Mouse (Mus musculus): ENCODE results near the gene Gm10436. TPM values are rescaled to one million over a fixed set of nuclear protein-coding genes. Genes with fewer than 3 reads are reported as not detected.
"Not testable (repeated sequence)": the region's sequence is repeated elsewhere in the genome, so short reads cannot be mapped to it uniquely, and the experiment has no call there.

Gm10436 gene
- 0.08 and 0.13 TPM in 2 replicates for polyA plus RNA-seq (2015; fragmentation: Nextera tagmentation; extraction: Ambion mirVana)

DNA sequence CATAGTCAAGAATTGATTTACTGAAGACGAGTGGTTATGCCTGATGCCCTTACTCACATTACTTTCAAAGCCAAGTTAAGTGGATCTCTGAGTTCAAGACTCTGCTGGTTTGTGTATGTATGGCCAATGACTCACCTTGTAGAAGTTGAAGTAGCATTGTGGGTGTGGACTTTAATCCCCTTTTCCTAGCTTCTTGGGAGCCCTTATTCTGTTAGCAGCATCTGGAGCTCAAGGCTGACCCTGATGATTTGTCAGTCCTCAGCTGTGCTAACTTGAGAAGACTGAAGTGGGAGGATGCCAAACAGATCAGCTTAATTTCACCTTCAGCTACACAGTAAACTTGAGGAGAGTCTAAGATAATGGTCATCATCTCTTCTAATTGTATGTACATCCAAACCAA, at the start of gene Gm10436:
Gene Gm10436 (minus strand): TSS at position 101 of the 400 bp plus-strand sequence.
- H3K27me3 ChIP-seq (ENCODE audit: insufficient read depth, low read length); DNase-seq (ENCODE audit: low spot score); H3K4me1 ChIP-seq (replicated peaks; ENCODE audit: insufficient read depth, low read length); H3K27ac ChIP-seq; ATAC-seq (replicated peaks; ENCODE audit: low FRiP score, low read depth); H3K9ac ChIP-seq (ENCODE audit: low read depth, low read length); H3K36me3 ChIP-seq (ENCODE audit: insufficient read depth, low read length); H3K4me2 ChIP-seq (ENCODE audit: low read length); H3K4me3 ChIP-seq (replicated peaks; ENCODE audit: low read depth, low read length); H3K9me3 ChIP-seq (replicated peaks; ENCODE audit: low read length): not testable (repeated sequence)
- WGBS: 63% methylated on average over 1 of the region's 1 CpGs

DNA sequence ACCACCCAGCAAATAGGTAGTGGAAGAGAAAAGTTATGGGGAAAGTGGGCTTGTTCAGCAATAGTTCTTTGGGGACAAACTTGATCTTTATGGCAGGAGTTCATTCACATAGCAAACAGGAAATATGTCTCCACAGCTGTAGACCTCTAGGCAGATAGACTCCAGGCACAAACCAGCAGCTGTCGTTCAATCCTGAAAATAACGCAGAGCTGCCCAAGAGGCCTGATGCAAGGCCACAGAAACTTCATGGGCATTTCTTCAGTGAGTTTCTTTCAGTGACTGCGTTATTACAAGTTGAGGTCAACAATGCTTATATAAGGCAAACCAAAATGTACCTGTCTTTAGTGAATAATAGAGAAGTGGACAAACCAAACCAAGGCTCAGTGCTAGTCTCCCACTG, 37.5 kb upstream of the Gm10436 start:
- Histone ChIP-seq H3K9ac (ENCODE audit: low read depth, low read length) (no peak overlapping the region), H3K4me1 (replicated peaks; ENCODE audit: insufficient read depth, low read length) (no peaks in the 10 kb centered on the region), H3K9me3 (replicated peaks; ENCODE audit: low read length) (no peaks in the 10 kb centered on the region), H3K4me2 (ENCODE audit: low read length) (no peak overlapping the region), H3K27me3 (ENCODE audit: insufficient read depth, low read length) (no peaks in the 10 kb centered on the region), H3K4me3 (replicated peaks; ENCODE audit: low read depth, low read length) (no peak overlapping the region), H3K27ac (no peak overlapping the region), H3K36me3 (ENCODE audit: insufficient read depth, low read length) (no peaks in the 10 kb centered on the region)
- no peak for TF ChIP-seq CTCF (IDR thresholded peaks at IDR 0.05; ENCODE audit: low read depth)
- no peak for DNase-seq (ENCODE audit: low spot score)
- 90% methylated on average over 3 of the region's 3 CpGs for WGBS
- no peak for ATAC-seq (replicated peaks; ENCODE audit: low FRiP score, low read depth)

DNA sequence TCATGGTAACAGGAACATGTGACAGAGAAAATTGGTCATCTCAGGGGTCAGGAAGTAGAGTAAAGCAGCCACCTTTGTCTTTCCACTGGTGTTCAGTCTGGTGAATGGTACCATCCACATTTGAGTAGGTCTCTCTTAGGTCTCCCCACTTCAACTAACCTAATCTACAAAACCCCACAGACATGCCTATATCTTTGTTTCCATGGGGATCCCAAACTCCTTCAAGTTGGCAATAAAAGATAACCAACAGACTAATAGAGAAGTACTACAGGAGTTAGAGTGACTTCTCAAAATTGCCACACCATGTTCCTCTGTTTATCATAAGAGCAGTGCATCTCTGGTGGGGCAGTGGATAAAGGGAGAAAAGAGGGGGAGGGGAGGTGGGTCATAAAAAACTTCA, 36.2 kb upstream of the Gm10436 start:
- ATAC-seq (replicated peaks; ENCODE audit: low FRiP score, low read depth); H3K4me2 ChIP-seq (ENCODE audit: low read length); H3K9ac ChIP-seq (ENCODE audit: low read depth, low read length); DNase-seq (ENCODE audit: low spot score); H3K27me3 ChIP-seq (ENCODE audit: insufficient read depth, low read length); H3K27ac ChIP-seq; H3K4me3 ChIP-seq (replicated peaks; ENCODE audit: low read depth, low read length); H3K9me3 ChIP-seq (replicated peaks; ENCODE audit: low read length); H3K4me1 ChIP-seq (replicated peaks; ENCODE audit: insufficient read depth, low read length); H3K36me3 ChIP-seq (ENCODE audit: insufficient read depth, low read length): not testable (repeated sequence)

DNA sequence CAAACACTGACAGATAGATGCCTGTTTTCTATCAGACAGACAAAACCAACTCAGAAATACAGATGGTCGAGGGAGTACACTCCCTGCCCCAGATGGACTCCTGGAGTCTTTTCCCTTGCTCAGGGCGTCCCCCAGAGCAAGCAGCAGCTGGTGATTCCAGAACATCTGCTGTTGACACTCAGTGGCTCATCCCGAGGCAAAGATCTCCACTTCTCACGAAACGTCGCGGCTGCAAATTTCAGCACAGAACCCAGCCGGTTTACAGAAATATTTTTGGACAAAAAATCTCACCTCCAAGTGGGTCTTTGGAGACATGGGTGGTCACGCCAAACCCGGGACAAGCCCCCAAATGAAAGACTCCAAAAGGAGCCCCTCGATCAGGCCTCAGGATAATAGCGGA, 32.7 kb upstream of the Gm10436 start:
- Histone ChIP-seq H3K36me3 (ENCODE audit: insufficient read depth, low read length) (no peaks in the 10 kb centered on the region), H3K4me1 (replicated peaks; ENCODE audit: insufficient read depth, low read length) (no peaks in the 10 kb centered on the region), H3K4me2 (ENCODE audit: low read length) (no peak overlapping the region), H3K9me3 (replicated peaks; ENCODE audit: low read length) (no peaks in the 10 kb centered on the region), H3K27me3 (ENCODE audit: insufficient read depth, low read length) (no peaks in the 10 kb centered on the region), H3K9ac (ENCODE audit: low read depth, low read length) (no peak overlapping the region), H3K27ac (no peak overlapping the region), H3K4me3 (replicated peaks; ENCODE audit: low read depth, low read length) (no peak overlapping the region)
- ATAC-seq (replicated peaks; ENCODE audit: low FRiP score, low read depth) (no peak), DNase-seq (ENCODE audit: low spot score) (no peak)
- WGBS: 86% methylated on average over 12 of the region's 12 CpGs
- TF ChIP-seq CTCF (IDR thresholded peaks at IDR 0.05; ENCODE audit: low read depth): no peak

DNA sequence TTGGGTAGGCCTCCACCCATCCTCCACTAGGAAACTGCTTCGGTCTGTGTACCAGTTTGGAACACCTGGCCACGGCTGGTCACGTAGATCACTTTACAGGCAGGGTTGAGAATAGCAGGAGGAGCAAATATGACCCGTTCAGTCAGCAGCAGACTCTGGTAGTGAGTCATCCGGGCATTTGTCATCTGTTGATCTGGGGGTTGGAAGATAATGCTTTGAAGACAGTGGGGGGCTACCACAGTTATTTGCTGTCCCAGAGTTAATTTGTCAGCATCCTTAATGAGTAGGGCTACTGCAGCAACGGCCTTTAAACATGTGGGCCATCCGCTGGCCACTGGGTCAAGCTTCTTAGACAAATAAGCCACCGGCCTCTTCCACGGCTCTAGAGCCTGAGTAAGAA, 29.6 kb upstream of the Gm10436 start:
- not testable (repeated sequence) for DNase-seq (ENCODE audit: low spot score)
- 78% methylated on average over 9 of the region's 9 CpGs for WGBS

DNA sequence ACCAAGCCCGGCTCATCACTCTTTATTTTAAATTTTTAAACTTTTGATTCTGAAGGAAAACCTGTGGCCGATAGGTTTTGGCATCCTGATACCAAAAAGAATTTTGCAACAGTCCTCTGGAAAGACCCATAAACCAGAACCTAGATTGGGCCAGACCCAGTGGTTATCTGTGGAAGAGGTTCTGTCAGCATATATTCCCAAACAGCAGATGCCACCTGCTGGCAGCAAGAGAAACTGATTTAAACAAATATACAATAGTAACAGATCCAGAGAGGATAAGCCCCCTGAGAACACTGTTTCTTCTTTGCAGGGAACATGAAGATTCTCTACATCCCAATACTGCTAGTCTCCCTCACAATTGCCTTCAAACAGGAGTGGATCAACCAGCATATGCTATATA, 20.9 kb upstream of the Gm10436 start:
- Histone ChIP-seq H3K4me1 (replicated peaks; ENCODE audit: insufficient read depth, low read length) (no peaks in the 10 kb centered on the region), H3K27me3 (ENCODE audit: insufficient read depth, low read length) (no peaks in the 10 kb centered on the region), H3K36me3 (ENCODE audit: insufficient read depth, low read length) (no peaks in the 10 kb centered on the region), H3K4me3 (replicated peaks; ENCODE audit: low read depth, low read length) (no peak overlapping the region), H3K4me2 (ENCODE audit: low read length) (no peak overlapping the region), H3K9me3 (replicated peaks; ENCODE audit: low read length) (no peaks in the 10 kb centered on the region), H3K27ac (no peak overlapping the region), H3K9ac (ENCODE audit: low read depth, low read length) (no peak overlapping the region)
- ATAC-seq (replicated peaks; ENCODE audit: low FRiP score, low read depth): no peak
- TF ChIP-seq CTCF (IDR thresholded peaks at IDR 0.05; ENCODE audit: low read depth): peak; percentile 42
- 91% methylated on average over 2 of the region's 2 CpGs for WGBS
- DNase-seq (ENCODE audit: low spot score): peak; percentile 3

More for the DNA sequence above, 29.6 kb upstream of the Gm10436 start:
- H3K27ac ChIP-seq; H3K4me1 ChIP-seq (replicated peaks; ENCODE audit: insufficient read depth, low read length); H3K36me3 ChIP-seq (ENCODE audit: insufficient read depth, low read length); H3K4me2 ChIP-seq (ENCODE audit: low read length); H3K4me3 ChIP-seq (replicated peaks; ENCODE audit: low read depth, low read length); ATAC-seq (replicated peaks; ENCODE audit: low FRiP score, low read depth); H3K9ac ChIP-seq (ENCODE audit: low read depth, low read length); H3K27me3 ChIP-seq (ENCODE audit: insufficient read depth, low read length); H3K9me3 ChIP-seq (replicated peaks; ENCODE audit: low read length): not testable (repeated sequence)

Other genes with a start within 250 kb of the Gm10436 start
- gene Gm2042, start 228.0 kb downstream of the Gm10436 start, polyA plus RNA-seq (2015; fragmentation: Nextera tagmentation; extraction: Ambion mirVana): not detected in 2 replicates
- not detected in 2 replicates for gene Gm2075, start 170.3 kb downstream of the Gm10436 start, polyA plus RNA-seq (2015; fragmentation: Nextera tagmentation; extraction: Ambion mirVana)
- not detected in 2 replicates for gene Gm6803, start 163.3 kb downstream of the Gm10436 start, polyA plus RNA-seq (2015; fragmentation: Nextera tagmentation; extraction: Ambion mirVana)
- not detected in 2 replicates for gene Gm2056, start 155.1 kb downstream of the Gm10436 start, polyA plus RNA-seq (2015; fragmentation: Nextera tagmentation; extraction: Ambion mirVana)
- gene Gm16368, start 98.4 kb downstream of the Gm10436 start, polyA plus RNA-seq (2015; fragmentation: Nextera tagmentation; extraction: Ambion mirVana): not detected in 2 replicates
- gene Gm8332, start 68.0 kb upstream of the Gm10436 start, polyA plus RNA-seq (2015; fragmentation: Nextera tagmentation; extraction: Ambion mirVana): not detected in 2 replicates
- gene Gm5662, start 92.4 kb upstream of the Gm10436 start, polyA plus RNA-seq (2015; fragmentation: Nextera tagmentation; extraction: Ambion mirVana): 0.59 and 1.1 TPM in 2 replicates
- not detected in 2 replicates for gene Gm5039, start 141.9 kb upstream of the Gm10436 start, polyA plus RNA-seq (2015; fragmentation: Nextera tagmentation; extraction: Ambion mirVana)
- 24.8 and 25.6 TPM in 2 replicates for gene Adck1, start 178.4 kb upstream of the Gm10436 start, polyA plus RNA-seq (2015; fragmentation: Nextera tagmentation; extraction: Ambion mirVana)